Comparison of ENCODE assay signal across 22 mouse cellular contexts in genomic region chr6:32793575-32793974, GRCm38 (mm10).
DNase-seq lines count a peak whose midpoint lies in the region; ATAC-seq and TF ChIP-seq lines count a peak whose summit lies in the region.
"Had no signal": no experiment of that assay in that cellular context is flagged by ENCODE, and none has a peak within 500 bp of the region (broad histone marks: within the 10 kb centered on the region; RNA-seq: fewer than 3 reads in every experiment).

No protein-coding gene starts in this region.

- H3K27me3 ChIP-seq in liver, embryonic 11.5 days (replicated peaks; ENCODE audit: control insufficient read depth, insufficient read depth, low read length), result no peaks in the 10 kb centered on the region
- H3K27me3 ChIP-seq in liver, embryonic 14.5 days (ENCODE audit: control insufficient read depth, insufficient read depth, low read length), result no peaks in the 10 kb centered on the region
- H3K27me3 ChIP-seq in liver, embryonic 16.5 days (ENCODE audit: control insufficient read depth, insufficient read depth, low read depth, low read length), result no peaks in the 10 kb centered on the region
- H3K27me3 ChIP-seq: embryonic facial prominence, embryonic 13.5 days; embryonic facial prominence, embryonic 15.5 days; forebrain, embryonic 13.5 days; forebrain, embryonic 15.5 days had no signal

- ATAC-seq in liver, embryonic 11.5 days (replicated peaks; ENCODE audit: low FRiP score), result peak; percentile 73
- peak; percentile 68 for ATAC-seq in erythroid progenitor cell, adult 5-6 weeks (replicated peaks; ENCODE audit: low FRiP score, poor library complexity, severe bottlenecking)
- ATAC-seq in liver, embryonic 14.5 days (ENCODE audit: insufficient read depth), result peak; percentile 83
- peak; percentile 78 for ATAC-seq in liver, embryonic 16.5 days (ENCODE audit: low read depth)
- ATAC-seq: forebrain, embryonic 13.5 days; forebrain, embryonic 15.5 days had no signal

- WGBS in liver, embryonic 11.5 days, result 77% methylated on average over 1 of the region's 1 CpGs
- WGBS in liver, embryonic 14.5 days (ENCODE audit: insufficient replicate concordance), result 50% methylated on average over 1 of the region's 1 CpGs
- WGBS in liver, embryonic 16.5 days (ENCODE audit: insufficient replicate concordance), result 46% methylated on average over 1 of the region's 1 CpGs

- no peak overlapping the region for H3K4me2 ChIP-seq in liver, embryonic 11.5 days
- 0 out of 2 replicates have a peak overlapping the region, but pooled peaks have one; percentile 16 for H3K4me2 ChIP-seq in liver, embryonic 14.5 days (ENCODE audit: low read depth)
- no peak overlapping the region for H3K4me2 ChIP-seq in liver, embryonic 16.5 days (ENCODE audit: low read depth, low read length)
- H3K4me2 ChIP-seq: embryonic facial prominence, embryonic 13.5 days; embryonic facial prominence, embryonic 15.5 days; forebrain, embryonic 13.5 days; forebrain, embryonic 15.5 days had no signal

- H3K4me3 ChIP-seq in liver, embryonic 11.5 days (ENCODE audit: low read depth, low read length), result no peak overlapping the region
- H3K4me3 ChIP-seq in liver, embryonic 14.5 days (ENCODE audit: insufficient read depth in 1 of 2, low read depth in 2 of 2, low read length in 2 of 2), result no peak overlapping the region
- no peak overlapping the region for H3K4me3 ChIP-seq in liver, embryonic 16.5 days (ENCODE audit: low read depth, low read length)
- H3K4me3 ChIP-seq: embryonic facial prominence, embryonic 13.5 days; embryonic facial prominence, embryonic 15.5 days; erythroblast, embryonic 14.5 days; forebrain, embryonic 13.5 days; forebrain, embryonic 15.5 days had no signal

- H3K9me3 ChIP-seq in liver, embryonic 11.5 days (ENCODE audit: control insufficient read depth, low read length), result no peaks in the 10 kb centered on the region
- no peaks in the 10 kb centered on the region for H3K9me3 ChIP-seq in liver, embryonic 14.5 days (ENCODE audit: control insufficient read depth, low read length)
- no peaks in the 10 kb centered on the region for H3K9me3 ChIP-seq in liver, embryonic 16.5 days (replicated peaks; ENCODE audit: control insufficient read depth, low read length)
- H3K9me3 ChIP-seq: embryonic facial prominence, embryonic 13.5 days; embryonic facial prominence, embryonic 15.5 days; forebrain, embryonic 13.5 days; forebrain, embryonic 15.5 days had no signal

- no peak for DNase-seq in liver, embryonic 11.5 days (ENCODE audit: low spot score)
- DNase-seq in liver, result no peak
- peak in 1 of 3 experiments; percentile 23 for DNase-seq in liver, embryonic 14.5 days (ENCODE audit: low read depth in 3 of 3, low spot score in 3 of 3)
- DNase-seq in layer of hippocampus, postnatal 25 days (ENCODE audit: extremely low spot score in 1 of 2, low spot score in 1 of 2), result no peak
- no peak for DNase-seq in heart, adult 9 months (ENCODE audit: low spot score in 2 of 2)
- DNase-seq: adrenal gland, adult 2 months; adrenal gland, postnatal 10 days; adrenal gland, postnatal 25 days; cerebellum, adult 11 months; cerebellum, adult 18-20 months; cerebellum, adult 8-10 months; cerebellum, adult 9-11 months; cerebellum, postnatal 14 days; cerebellum, postnatal 36 days; embryo, embryonic 11 days had no signal

- H3K4me1 ChIP-seq in liver, embryonic 11.5 days (replicated peaks; ENCODE audit: control insufficient read depth, insufficient read depth, low read length), result no peaks in the 10 kb centered on the region
- H3K4me1 ChIP-seq in liver, embryonic 14.5 days (replicated peaks; ENCODE audit: control insufficient read depth in 2 of 2, insufficient read depth in 2 of 2, low read length in 1 of 2), result peaks cover 6% of the 10 kb centered on the region in 2 experiments; a peak in 3 of 4 replicates
- H3K4me1 ChIP-seq in liver, embryonic 16.5 days (ENCODE audit: control insufficient read depth, low read depth, low read length), result peaks cover 3% of the 10 kb centered on the region; the same call in 1 of the 2 replicates

- TF ChIP-seq EP300 in liver, embryonic 14.5 days (IDR thresholded peaks at IDR 0.05; ENCODE audit: low read depth), result no peak; the same call in 1 of the 2 replicates

- H3K9ac ChIP-seq in liver, embryonic 11.5 days (ENCODE audit: low read depth, low read length), result no peak overlapping the region
- no peak overlapping the region for H3K9ac ChIP-seq in liver, embryonic 14.5 days (replicated peaks)
- H3K9ac ChIP-seq in liver, embryonic 16.5 days (ENCODE audit: low read depth, low read length), result no peak overlapping the region
- H3K9ac ChIP-seq: embryonic facial prominence, embryonic 13.5 days; embryonic facial prominence, embryonic 15.5 days; forebrain, embryonic 13.5 days; forebrain, embryonic 15.5 days had no signal

- H3K36me3 ChIP-seq in liver, embryonic 11.5 days (ENCODE audit: control insufficient read depth, insufficient read depth, low read length), result peaks cover 2% of the 10 kb centered on the region; the same call in 1 of the 2 replicates
- peaks cover 3% of the 10 kb centered on the region; the same call in 1 of the 2 replicates for H3K36me3 ChIP-seq in liver, embryonic 14.5 days (replicated peaks; ENCODE audit: control insufficient read depth, insufficient read depth, low read depth)
- no peaks in the 10 kb centered on the region for H3K36me3 ChIP-seq in liver, embryonic 16.5 days (ENCODE audit: control insufficient read depth, insufficient read depth)
- H3K36me3 ChIP-seq: forebrain, embryonic 15.5 days had no signal

- TF ChIP-seq CTCF in liver, embryonic 14.5 days (IDR thresholded peaks at IDR 0.05; ENCODE audit: low read depth), result no peak

- H3K27ac ChIP-seq in liver, embryonic 11.5 days (ENCODE audit: low read depth, low read length), result no peak overlapping the region
- H3K27ac ChIP-seq in liver, embryonic 14.5 days, result no peak overlapping the region
- H3K27ac ChIP-seq in liver, embryonic 16.5 days (ENCODE audit: low read length), result no peak overlapping the region
- H3K27ac ChIP-seq: embryonic facial prominence, embryonic 13.5 days; embryonic facial prominence, embryonic 15.5 days; forebrain, embryonic 13.5 days; forebrain, embryonic 15.5 days had no signal
